Mouse (Mus musculus): Measurements from ENCODE around the gene Gtpbp1. TPM values are rescaled to one million over a fixed set of nuclear protein-coding genes. Genes with fewer than 3 reads are reported as not detected.

Gene Gtpbp1
- polyA plus RNA-seq, 1 experiment from 2014 or later: 28.2 TPM

GRCm38 (mm10) chr15:79731554-79731953, 40.9 kb downstream of the Gtpbp1 start:
- no peak overlapping the region for H3K27ac ChIP-seq
- H3K4me2 ChIP-seq: no peak overlapping the region
- 88% methylated on average over 7 of the region's 7 CpGs for WGBS
- no peaks in the 10 kb centered on the region for H3K4me1 ChIP-seq
- no peaks in the 10 kb centered on the region for H3K9me3 ChIP-seq
- H3K9ac ChIP-seq: no peak overlapping the region
- H3K36me3 ChIP-seq: peaks cover 54% of the 10 kb centered on the region
- no peaks in the 10 kb centered on the region for H3K27me3 ChIP-seq (replicated peaks)
- H3K4me3 ChIP-seq (replicated peaks): no peak overlapping the region
- no peak for ATAC-seq (ENCODE audit: insufficient read depth, low FRiP score, low read depth)

GRCm38 (mm10) chr15:79733192-79733591, 42.5 kb downstream of the Gtpbp1 start:
- 93% methylated on average over 8 of the region's 8 CpGs for WGBS
- H3K4me1 ChIP-seq: no peaks in the 10 kb centered on the region

GRCm38 (mm10) chr15:79733640-79734039, 43.0 kb downstream of the Gtpbp1 start:
- no peaks in the 10 kb centered on the region for H3K9me3 ChIP-seq
- no peak overlapping the region for H3K4me2 ChIP-seq
- peaks cover 48% of the 10 kb centered on the region for H3K36me3 ChIP-seq
- WGBS: 71% methylated on average over 4 of the region's 4 CpGs
- H3K4me1 ChIP-seq: no peaks in the 10 kb centered on the region
- H3K27ac ChIP-seq: no peak overlapping the region
- no peak for ATAC-seq (ENCODE audit: insufficient read depth, low FRiP score, low read depth)
- H3K9ac ChIP-seq: no peak overlapping the region
- no peaks in the 10 kb centered on the region for H3K27me3 ChIP-seq (replicated peaks)
- H3K4me3 ChIP-seq (replicated peaks): no peak overlapping the region

More at GRCm38 (mm10) chr15:79733192-79733591, 42.5 kb downstream of the Gtpbp1 start:
- H3K4me2 ChIP-seq: no peak overlapping the region
- H3K4me3 ChIP-seq (replicated peaks): no peak overlapping the region
- peaks cover 53% of the 10 kb centered on the region for H3K36me3 ChIP-seq
- no peak overlapping the region for H3K9ac ChIP-seq
- no peak for ATAC-seq (ENCODE audit: insufficient read depth, low FRiP score, low read depth)
- H3K9me3 ChIP-seq: no peaks in the 10 kb centered on the region
- H3K27me3 ChIP-seq (replicated peaks): no peaks in the 10 kb centered on the region
- no peak overlapping the region for H3K27ac ChIP-seq

GRCm38 (mm10) chr15:79734311-79734710, 43.7 kb downstream of the Gtpbp1 start:
- Histone ChIP-seq H3K9ac (no peak overlapping the region), H3K4me3 (replicated peaks) (no peak overlapping the region), H3K27ac (no peak overlapping the region), H3K4me1 (no peaks in the 10 kb centered on the region), H3K4me2 (no peak overlapping the region), H3K36me3 (peaks cover 41% of the 10 kb centered on the region), H3K9me3 (no peaks in the 10 kb centered on the region), H3K27me3 (replicated peaks) (no peaks in the 10 kb centered on the region)
- ATAC-seq (ENCODE audit: insufficient read depth, low FRiP score, low read depth): no peak
- WGBS: 89% methylated on average over 8 of the region's 8 CpGs

- no peaks in the 10 kb centered on the region for H3K27me3 ChIP-seq (replicated peaks)
- no peak for ATAC-seq (ENCODE audit: insufficient read depth, low FRiP score, low read depth)
- H3K36me3 ChIP-seq: peaks cover 10% of the 10 kb centered on the region
- no peak overlapping the region for H3K9ac ChIP-seq
- peak overlapping the region; percentile 93 for H3K4me3 ChIP-seq (replicated peaks)
- WGBS: 60% methylated on average over 3 of the region's 3 CpGs
- H3K4me2 ChIP-seq: peak overlapping the region; percentile 80
- no peaks in the 10 kb centered on the region for H3K9me3 ChIP-seq
- peaks cover 17% of the 10 kb centered on the region for H3K4me1 ChIP-seq
- H3K27ac ChIP-seq: no peak overlapping the region
These were observed 50.1 kb downstream of the Gtpbp1 start for GRCm38 (mm10) chr15:79740739-79741138.

GRCm38 (mm10) chr15:79741173-79741858, 50.7 kb downstream of the Gtpbp1 start:
- no peaks in the 10 kb centered on the region for H3K27me3 ChIP-seq (replicated peaks)
- no peak for ATAC-seq (ENCODE audit: insufficient read depth, low FRiP score, low read depth)
- H3K4me2 ChIP-seq: peak overlapping the region; percentile 80
- peaks cover 17% of the 10 kb centered on the region for H3K4me1 ChIP-seq
- peak overlapping the region; percentile 91; the same call in 1 of the 2 replicates for H3K9ac ChIP-seq
- peak overlapping the region; percentile 42; the same call in 1 of the 2 replicates for H3K27ac ChIP-seq
- H3K36me3 ChIP-seq: peaks cover 10% of the 10 kb centered on the region
- H3K4me3 ChIP-seq (replicated peaks): peak overlapping the region; percentile 93
- no peaks in the 10 kb centered on the region for H3K9me3 ChIP-seq
- 9% methylated on average over 14 of the region's 14 CpGs for WGBS

GRCm38 (mm10) chr15:79741921-79742705, 51.5 kb downstream of the Gtpbp1 start, which contains the start of gene Sun2:
Gene Sun2 (minus strand): TSS chr15:79742536.
- Histone ChIP-seq H3K4me3 (replicated peaks) (peak within 1 kb of the TSS; percentile 93), H3K4me2 (peak within 1 kb of the TSS; percentile 80), H3K9ac (peak within 1 kb of the TSS; percentile 91), H3K4me1 (peaks cover 17% of the 10 kb centered on the region), H3K9me3 (no peaks in the 10 kb centered on the region), H3K27me3 (replicated peaks) (no peaks in the 10 kb centered on the region), H3K36me3 (peaks cover 5% of the 10 kb centered on the region; the same call in 1 of the 2 replicates), H3K27ac (peak within 1 kb of the TSS; percentile 42; the same call in 1 of the 2 replicates)
- WGBS: under 1% methylated on average over 85 of the region's 93 CpGs
- ATAC-seq (ENCODE audit: insufficient read depth, low FRiP score, low read depth): peak; percentile 88

GRCm38 (mm10) chr15:79742706-79743023, 52.0 kb downstream of the Gtpbp1 start:
- H3K4me2 ChIP-seq: peak overlapping the region; percentile 80
- no peak for ATAC-seq (ENCODE audit: insufficient read depth, low FRiP score, low read depth)
- H3K27ac ChIP-seq: no peak overlapping the region
- WGBS: under 1% methylated on average over 23 of the region's 23 CpGs
- peak overlapping the region; percentile 93 for H3K4me3 ChIP-seq (replicated peaks)
- peaks cover 17% of the 10 kb centered on the region for H3K4me1 ChIP-seq
- no peaks in the 10 kb centered on the region for H3K27me3 ChIP-seq (replicated peaks)
- H3K9ac ChIP-seq: peak overlapping the region; percentile 91
- no peaks in the 10 kb centered on the region for H3K9me3 ChIP-seq
- H3K36me3 ChIP-seq: peaks cover 2% of the 10 kb centered on the region; the same call in 1 of the 2 replicates

- H3K9me3 ChIP-seq: no peaks in the 10 kb centered on the region
- no peaks in the 10 kb centered on the region for H3K36me3 ChIP-seq
- no peak for ATAC-seq (ENCODE audit: insufficient read depth, low FRiP score, low read depth)
- H3K4me2 ChIP-seq: no peak overlapping the region
- no peaks in the 10 kb centered on the region for H3K27me3 ChIP-seq (replicated peaks)
- H3K4me3 ChIP-seq (replicated peaks): no peak overlapping the region
- H3K27ac ChIP-seq: no peak overlapping the region
- peaks cover 17% of the 10 kb centered on the region for H3K4me1 ChIP-seq
- no peak overlapping the region for H3K9ac ChIP-seq
- 92% methylated on average over 11 of the region's 11 CpGs for WGBS
These were observed 53.4 kb downstream of the Gtpbp1 start for GRCm38 (mm10) chr15:79744001-79744400.

GRCm38 (mm10) chr15:79744742-79745141, 54.1 kb downstream of the Gtpbp1 start:
- Histone ChIP-seq H3K36me3 (no peaks in the 10 kb centered on the region), H3K9me3 (no peaks in the 10 kb centered on the region), H3K9ac (no peak overlapping the region), H3K27ac (no peak overlapping the region), H3K27me3 (replicated peaks) (no peaks in the 10 kb centered on the region), H3K4me3 (replicated peaks) (no peak overlapping the region), H3K4me2 (no peak overlapping the region), H3K4me1 (peaks cover 17% of the 10 kb centered on the region)
- ATAC-seq (ENCODE audit: insufficient read depth, low FRiP score, low read depth): no peak
- 79% methylated on average over 8 of the region's 8 CpGs for WGBS

- ATAC-seq (ENCODE audit: insufficient read depth, low FRiP score, low read depth): no peak
- no peak overlapping the region for H3K4me3 ChIP-seq (replicated peaks)
- peaks cover 17% of the 10 kb centered on the region for H3K4me1 ChIP-seq
- H3K9ac ChIP-seq: no peak overlapping the region
- no peak overlapping the region for H3K27ac ChIP-seq
- H3K27me3 ChIP-seq (replicated peaks): no peaks in the 10 kb centered on the region
- H3K36me3 ChIP-seq: no peaks in the 10 kb centered on the region
- H3K9me3 ChIP-seq: no peaks in the 10 kb centered on the region
- H3K4me2 ChIP-seq: no peak overlapping the region
- 79% methylated on average over 10 of the region's 10 CpGs for WGBS
These were observed 54.7 kb downstream of the Gtpbp1 start for GRCm38 (mm10) chr15:79745312-79745711.

GRCm38 (mm10) chr15:79745883-79746282, 55.2 kb downstream of the Gtpbp1 start:
- no peak overlapping the region for H3K27ac ChIP-seq

More at GRCm38 (mm10) chr15:79745883-79746282, 55.2 kb downstream of the Gtpbp1 start:
- Histone ChIP-seq H3K4me2 (no peak overlapping the region), H3K36me3 (no peaks in the 10 kb centered on the region), H3K9ac (no peak overlapping the region), H3K27me3 (replicated peaks) (no peaks in the 10 kb centered on the region), H3K4me1 (peaks cover 12% of the 10 kb centered on the region; the same call in 1 of the 2 replicates), H3K4me3 (replicated peaks) (no peak overlapping the region), H3K9me3 (no peaks in the 10 kb centered on the region)
- no peak for ATAC-seq (ENCODE audit: insufficient read depth, low FRiP score, low read depth)
- WGBS: 83% methylated on average over 5 of the region's 5 CpGs
